Mouse (Mus musculus) ovary, adult 18-20 months (tissue): ENCODE results near the gene Olfr58.
"Not testable (repeated sequence)": the region's sequence is repeated elsewhere in the genome, so short reads cannot be mapped to it uniquely, and the experiment has no call there.

Source experiments
- DNase-seq: peaks from one replicate; pipeline ENCODE4 v3.0.0; 2022; ENCODE audit warnings: low spot score, mixed read lengths

Olfr58 gene

DNA sequence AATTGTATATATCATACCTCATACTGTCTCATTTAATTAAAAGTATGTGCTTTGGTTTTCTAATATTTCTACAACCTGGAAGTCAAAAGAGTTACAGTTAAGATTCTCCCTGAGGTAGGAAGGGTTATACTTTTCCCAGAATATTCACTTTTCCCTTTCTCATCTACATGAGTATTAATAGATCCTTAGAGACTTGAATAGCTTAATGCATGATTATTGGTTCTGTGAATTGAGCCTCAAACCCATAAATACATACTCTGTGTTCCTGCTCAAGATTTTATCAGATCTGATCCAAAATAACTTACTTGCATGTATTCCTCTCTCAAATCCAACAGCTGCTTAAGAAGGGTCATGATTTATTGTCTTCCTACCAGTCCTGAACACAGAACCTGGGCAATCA is at the start of gene Olfr58:
Olfr58 (plus strand) TSS at position 301 of the 400 bp plus-strand sequence.
- DNase-seq, result no peak

GRCm38 (mm10) chr9:19769136-19769535 is 10.9 kb upstream of the Olfr58 start:
- no peak for DNase-seq

DNA sequence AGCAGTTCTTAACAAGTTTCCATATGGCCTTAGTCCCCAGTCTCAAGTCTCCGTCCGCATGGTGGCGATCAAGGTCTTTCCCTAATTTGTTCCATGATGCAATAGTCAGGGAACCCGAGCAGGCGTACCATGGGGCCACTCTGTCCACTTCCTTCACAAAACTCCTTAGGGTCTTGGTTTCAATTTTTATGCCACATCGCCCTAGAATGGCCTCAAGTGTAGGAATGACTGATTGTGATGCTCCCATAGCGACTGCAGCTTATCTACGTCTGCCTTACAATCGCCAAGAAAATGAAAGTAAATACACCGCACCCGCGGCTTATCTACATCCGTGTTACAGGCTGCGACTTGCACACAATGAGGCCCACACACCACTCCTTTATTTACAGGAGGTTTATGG is 10.4 kb upstream of the Olfr58 start:
- DNase-seq, result no peak

DNA sequence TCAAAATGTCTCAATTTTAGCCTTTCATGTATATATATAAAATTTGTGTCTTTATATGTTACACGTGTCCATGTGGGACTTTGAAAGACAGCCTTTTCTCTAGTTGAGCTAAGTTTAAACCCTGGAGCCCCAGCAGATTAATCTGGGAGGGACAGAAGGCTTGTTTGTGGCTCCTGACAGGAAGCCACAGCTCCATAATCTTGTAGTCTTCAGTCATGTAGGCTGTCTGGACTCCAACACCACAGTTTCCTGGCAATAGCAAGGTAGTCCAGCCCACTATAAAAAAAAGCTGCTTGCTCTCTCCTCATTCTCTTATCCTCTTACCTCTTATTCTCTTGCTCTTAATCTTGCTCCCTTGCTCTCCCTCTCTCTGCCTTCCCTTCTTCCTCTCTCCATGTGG is 22.9 kb downstream of the Olfr58 start:
- no peak for DNase-seq

- DNase-seq, result not testable (repeated sequence)
Observed at GRCm38 (mm10) chr9:19804606-19805005, 24.5 kb downstream of the Olfr58 start, which contains the start of gene Olfr859. Olfr859 (plus strand) TSS chr9:19804906.
